ENCODE assay signal across 8 mouse cellular contexts in the genomic region with DNA sequence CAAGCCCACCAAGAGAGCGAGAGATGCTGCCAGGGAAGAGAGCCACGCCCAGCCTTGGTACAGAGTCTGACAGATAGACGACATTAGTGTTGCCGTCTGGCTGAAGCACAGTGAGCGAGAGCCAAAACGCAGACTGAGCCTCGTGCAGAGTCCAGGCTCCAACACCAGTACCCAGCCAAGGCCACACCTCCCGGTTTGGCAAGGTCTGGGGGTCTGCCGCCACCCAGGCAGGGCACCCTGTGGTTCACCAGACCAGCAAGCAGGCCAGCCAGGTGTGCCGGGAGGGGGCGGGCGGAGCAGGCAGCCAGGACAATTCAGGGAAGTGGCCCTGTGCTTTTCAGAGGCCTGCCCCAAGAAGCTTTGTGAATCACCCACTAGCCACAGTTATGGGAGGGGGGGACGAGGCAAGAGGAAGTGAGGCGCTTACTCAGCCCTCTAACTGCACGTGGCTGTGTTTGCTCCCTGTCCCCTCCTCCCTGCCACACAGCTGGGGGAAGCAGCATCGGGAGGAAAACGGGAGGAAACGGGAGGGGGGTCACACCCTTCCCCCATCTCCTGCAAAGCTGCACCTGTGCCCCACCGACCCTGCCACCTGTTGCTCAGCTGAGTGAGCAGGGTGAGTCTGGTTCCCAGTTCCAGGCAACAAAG. TPM values are rescaled to one million over a fixed set of nuclear protein-coding genes. Genes with fewer than 3 reads are reported as not detected.
DNase-seq lines count a peak whose midpoint lies in the region.

No protein-coding gene starts in this region.

- intact Hi-C loops in left cerebral cortex, postnatal 25 days (cut with DNase I): no loop called here

- DNase-seq in adrenal gland, adult 2 months: peak; percentile 41
- no peak for DNase-seq in adrenal gland, adult 18-20 months (ENCODE audit: low spot score in 2 of 2)
- peak; percentile 54 for DNase-seq in urinary bladder, postnatal 14 days (ENCODE audit: low spot score)
- no peak for DNase-seq in urinary bladder, postnatal 4 days (ENCODE audit: low spot score in 2 of 2)
- DNase-seq in heart, postnatal 4 days: peak; percentile 43
- peak; percentile 77 for DNase-seq in lung, postnatal 10 days
- DNase-seq in frontal cortex, postnatal 36 days (ENCODE audit: low spot score in 2 of 2): no peak
- DNase-seq in left cerebral cortex, postnatal 25 days (ENCODE audit: low spot score in 2 of 2): no peak

RNA-seq across cellular contexts. Expression of gene Pgf, which starts 15.0 kb away (rescaled TPM):
- 1 to 10 TPM in 1 of 2 experiments, under 1 TPM in 1; 0.37 to 2.8 TPM for total RNA-seq in adrenal gland, adult 2 months (2021)
- polyA plus RNA-seq in adrenal gland, adult 2 months (2012; rRNA removed): 0.63 and 1.6 TPM in 2 replicates
- total RNA-seq in adrenal gland, adult 18-20 months (2021): 1 to 10 TPM in 1 of 2 experiments, under 1 TPM in 1; 0.30 to 1.4 TPM
- 1 to 10 TPM; 3.7 to 4.9 TPM for total RNA-seq in heart, postnatal 4 days (2021)
- 1 to 10 TPM; 1.7 to 2.8 TPM for total RNA-seq in left cerebral cortex, postnatal 25 days (2021)

RNA-seq across cellular contexts. Expression of gene Eif2b2, which starts 26.7 kb away (rescaled TPM):
- total RNA-seq in adrenal gland, adult 2 months (2021): 10 to 100 TPM; 64.2 to 95.9 TPM
- polyA plus RNA-seq in adrenal gland, adult 2 months (2012; rRNA removed): 94.8 and 100.0 TPM in 2 replicates
- total RNA-seq in adrenal gland, adult 18-20 months (2021): 10 to 100 TPM; 61.9 to 77.9 TPM
- 10 to 100 TPM; 55.0 to 55.9 TPM for total RNA-seq in heart, postnatal 4 days (2021)
- total RNA-seq in left cerebral cortex, postnatal 25 days (2021): 10 to 100 TPM; 59.8 to 76.8 TPM

RNA-seq across cellular contexts. Expression of gene Rps6kl1, which starts 41.5 kb away (rescaled TPM):
- total RNA-seq in adrenal gland, adult 2 months (2021): 1 to 10 TPM in 1 of 2 experiments, under 1 TPM in 1; 0.37 to 1.5 TPM
- 1.5 and 1.8 TPM in 2 replicates for polyA plus RNA-seq in adrenal gland, adult 2 months (2012; rRNA removed)
- total RNA-seq in adrenal gland, adult 18-20 months (2021): 1 to 10 TPM in 1 of 2 experiments, under 1 TPM in 1; 0.80 to 1.3 TPM
- total RNA-seq in heart, postnatal 4 days (2021): 1 to 10 TPM; 2.3 to 3.0 TPM
- 10 to 100 TPM; 31.8 to 35.5 TPM for total RNA-seq in left cerebral cortex, postnatal 25 days (2021)

Comparison
In these comparisons a context has a peak if more than half of its experiments do, and no peak if none do; other contexts are left out.
1. DNase-seq: peak in adrenal gland, adult 2 months (single experiment), urinary bladder, postnatal 14 days (single experiment), heart, postnatal 4 days (single experiment) and lung, postnatal 10 days (single experiment); none in adrenal gland, adult 18-20 months (0 of 2), urinary bladder, postnatal 4 days (0 of 2), frontal cortex, postnatal 36 days (0 of 2) and left cerebral cortex, postnatal 25 days (0 of 2).
2. RNA of gene Rps6kl1, which starts 41.5 kb away (total RNA-seq): 31.8 to 35.5 TPM in left cerebral cortex, postnatal 25 days; 2.3 to 3.0 TPM in heart, postnatal 4 days, 0.37 to 1.5 TPM in adrenal gland, adult 2 months and 0.80 to 1.3 TPM in adrenal gland, adult 18-20 months; every median in the first group is over 4 times any median in the second.